Mouse (Mus musculus) lung, postnatal 0 days (tissue): Measurements from ENCODE around the gene Gm44790. TPM values are rescaled to one million over a fixed set of nuclear protein-coding genes. Genes with fewer than 3 reads are reported as not detected.

Experiments
- ATAC-seq: fragments of 200-750 bp; cut with Nextera tagmentation; 2 replicates; pipeline ENCODE4 v1.8.0; 2017; ENCODE audit warnings: moderate library complexity
- DNase-seq: peaks from one replicate; pipeline ENCODE4 v3.0.0-alpha.2; 2016; ENCODE audit warnings: low spot score
- H3K27ac ChIP-seq: fragments of 300-500 bp; sonication (generic); 2 replicates; pipeline ENCODE4 v1.5.1; 2014; ENCODE audit warnings: antibody characterized with exemption, mild to moderate bottlenecking, low read length, mixed read lengths
- H3K27me3 ChIP-seq: fragments of 300-500 bp; sonication (generic); replicated peaks from 2 replicates; pipeline ENCODE4 v1.6.1; 2014; ENCODE audit warnings: low read length, mixed read lengths; ENCODE audit not compliant: insufficient read depth
- H3K36me3 ChIP-seq: fragments of 300-500 bp; sonication (generic); 2 replicates; pipeline ENCODE4 v1.6.1; 2014; ENCODE audit warnings: low read length, mixed read lengths; ENCODE audit not compliant: insufficient read depth
- H3K4me1 ChIP-seq: fragments of 300-500 bp; sonication (generic); 2 replicates; pipeline ENCODE4 v1.6.1; 2014; ENCODE audit warnings: antibody characterized with exemption, low read depth, low read length, mixed read lengths; ENCODE audit not compliant: insufficient read depth
- H3K4me2 ChIP-seq: fragments of 300-500 bp; sonication (generic); replicated peaks from 2 replicates; pipeline ENCODE4 v1.6.1; 2014; ENCODE audit warnings: low read depth, mild to moderate bottlenecking, low read length, moderate library complexity, mixed read lengths
- H3K4me3 ChIP-seq: fragments of 300-500 bp; sonication (generic); 2 replicates; pipeline ENCODE4 v1.5.1; 2014; ENCODE audit warnings: low read depth, low read length
- H3K9ac ChIP-seq: fragments of 300-500 bp; sonication (generic); replicated peaks from 2 replicates; pipeline ENCODE4 v1.6.1; 2014; ENCODE audit warnings: low read depth, mild to moderate bottlenecking
- H3K9me3 ChIP-seq: fragments of 300-500 bp; sonication (generic); 2 replicates; pipeline ENCODE4 v1.6.1; 2016; ENCODE audit warnings: low read length, mixed read lengths
- CTCF ChIP-seq: IDR thresholded peaks from 2 replicates; pipeline ENCODE4 v1.5.1; 2016; ENCODE audit warnings: antibody characterized with exemption, mild to moderate bottlenecking
- EP300 ChIP-seq: IDR thresholded peaks from 2 replicates; pipeline ENCODE4 v1.6.1; 2016; ENCODE audit warnings: antibody characterized with exemption, mild to moderate bottlenecking, control low read depth
- WGBS: fragments of 180-500 bp; shearing (Covaris S2); extraction: QIAGEN DNeasy Blood & Tissue Kit; methylation state at CpG from one replicate; pipeline ENCODE4 v1.1.7; 2014; 5-methylcytosine and 5-hydroxymethylcytosine counted together
- polyA plus RNA-seq: library from polyadenylated mRNA; unstranded; fragments of >200 nt; fragmentation: Nextera tagmentation; extraction: Ambion mirVana; gene quantifications from 2 replicates; pipeline ENCODE4 v1.2.1, GENCODE M21; 2015

Gene Gm44790
- polyA plus RNA-seq, 1 experiment from 2014 or later: not detected

GRCm38 (mm10) chr6:86456727-86457126, 30.3 kb downstream of the Gm44790 start:
- WGBS: 83% methylated on average over 3 of the region's 3 CpGs
- TF ChIP-seq CTCF (no peak), EP300 (no peak)
- H3K27ac ChIP-seq: no peak overlapping the region
- ATAC-seq (no peak), DNase-seq (no peak)
- no peak overlapping the region for H3K9ac ChIP-seq
- H3K4me2 ChIP-seq: no peak overlapping the region
- no peaks in the 10 kb centered on the region for H3K9me3 ChIP-seq
- H3K27me3 ChIP-seq: no peaks in the 10 kb centered on the region
- H3K4me1 ChIP-seq: no peaks in the 10 kb centered on the region
- H3K4me3 ChIP-seq: no peak overlapping the region
- H3K36me3 ChIP-seq: peaks cover 28% of the 10 kb centered on the region; the same call in 1 of the 2 replicates

- Histone ChIP-seq H3K9me3 (no peaks in the 10 kb centered on the region), H3K27me3 (no peaks in the 10 kb centered on the region), H3K36me3 (peaks cover 16% of the 10 kb centered on the region; the same call in 1 of the 2 replicates), H3K4me1 (no peaks in the 10 kb centered on the region), H3K27ac (no peak overlapping the region), H3K9ac (no peak overlapping the region), H3K4me3 (no peak overlapping the region), H3K4me2 (no peak overlapping the region)
- no peak for DNase-seq
- TF ChIP-seq EP300: no peak
- TF ChIP-seq CTCF: no peak
- 92% methylated on average over 3 of the region's 3 CpGs for WGBS
- no peak for ATAC-seq
Observed at GRCm38 (mm10) chr6:86463079-86463478, 36.6 kb downstream of the Gm44790 start.

GRCm38 (mm10) chr6:86471317-86471716, 44.9 kb downstream of the Gm44790 start:
- peak overlapping the region; percentile 79 for H3K27ac ChIP-seq
- H3K9me3 ChIP-seq: no peaks in the 10 kb centered on the region
- H3K27me3 ChIP-seq: no peaks in the 10 kb centered on the region
- no peak for ATAC-seq
- DNase-seq: no peak
- H3K4me3 ChIP-seq: no peak overlapping the region
- H3K4me1 ChIP-seq: peaks cover 11% of the 10 kb centered on the region
- peak overlapping the region; percentile 63; the same call in 1 of the 2 replicates for H3K4me2 ChIP-seq
- 85% methylated on average over 3 of the region's 3 CpGs for WGBS
- TF ChIP-seq CTCF (no peak), EP300 (no peak)
- H3K9ac ChIP-seq: peak overlapping the region; percentile 44; the same call in 1 of the 2 replicates
- 0 out of 2 replicates have a peak, but pooled peaks cover 4% of the 10 kb centered on the region for H3K36me3 ChIP-seq

- peak; percentile 50; the same call in 1 of the 2 replicates for TF ChIP-seq EP300
- TF ChIP-seq CTCF: no peak
- Histone ChIP-seq H3K27me3 (no peaks in the 10 kb centered on the region), H3K27ac (peak overlapping the region; percentile 79), H3K9me3 (no peaks in the 10 kb centered on the region), H3K4me3 (peak overlapping the region; percentile 33), H3K4me1 (peaks cover 11% of the 10 kb centered on the region), H3K36me3 (0 out of 2 replicates have a peak, but pooled peaks cover 4% of the 10 kb centered on the region), H3K9ac (peak overlapping the region; percentile 44; the same call in 1 of the 2 replicates), H3K4me2 (peak overlapping the region; percentile 63)
- ATAC-seq (peak; percentile 28), DNase-seq (peak; percentile 60)
- WGBS: 10% methylated on average over 9 of the region's 9 CpGs
Observed at GRCm38 (mm10) chr6:86471760-86472099, 45.3 kb downstream of the Gm44790 start.

GRCm38 (mm10) chr6:86472100-86472955, 45.9 kb downstream of the Gm44790 start:
- Histone ChIP-seq H3K27me3 (no peaks in the 10 kb centered on the region), H3K4me2 (peak overlapping the region; percentile 63), H3K4me1 (peaks cover 11% of the 10 kb centered on the region), H3K9me3 (no peaks in the 10 kb centered on the region), H3K4me3 (peak overlapping the region; percentile 37), H3K36me3 (no peaks in the 10 kb centered on the region), H3K27ac (peak overlapping the region; percentile 84), H3K9ac (peak overlapping the region; percentile 44)
- ATAC-seq (peak; percentile 95), DNase-seq (peak; percentile 100)
- TF ChIP-seq CTCF (peak; percentile 100), EP300 (peak; percentile 58)
- under 1% methylated on average over 55 of the region's 56 CpGs for WGBS

GRCm38 (mm10) chr6:86473077-86473476, 46.6 kb downstream of the Gm44790 start:
- Histone ChIP-seq H3K9ac (peak overlapping the region; percentile 34; the same call in 1 of the 2 replicates), H3K27ac (peak overlapping the region; percentile 84), H3K4me2 (peak overlapping the region; percentile 63), H3K36me3 (no peaks in the 10 kb centered on the region), H3K9me3 (no peaks in the 10 kb centered on the region), H3K4me3 (peak overlapping the region; percentile 37), H3K27me3 (no peaks in the 10 kb centered on the region), H3K4me1 (peaks cover 11% of the 10 kb centered on the region)
- ATAC-seq (no peak), DNase-seq (no peak)
- TF ChIP-seq CTCF (peak; percentile 22; the same call in 1 of the 2 replicates), EP300 (no peak)
- 52% methylated on average over 7 of the region's 7 CpGs for WGBS
